Mouse (Mus musculus) common myeloid progenitor, adult 5-6 weeks (primary cell): ENCODE results near the gene Zgrf1. TPM values are rescaled to one million over a fixed set of nuclear protein-coding genes. Genes with fewer than 3 reads are reported as not detected.

ENCODE experiments used
- ATAC-seq: replicated peaks from 2 replicates; pipeline ENCODE4 v1.8.0; 2016; ENCODE audit warnings: low read depth, mild to moderate bottlenecking, moderate TSS enrichment, inconsistent platforms; ENCODE audit not compliant: poor library complexity, severe bottlenecking
- total RNA-seq: library from RNA; stranded (forward); fragments of 200-1000, 187-1606 nt; gene quantifications from 2 replicates; pipeline ENCODE4 v1.2.3, GENCODE M21; 2017

Zgrf1 gene
- total RNA-seq, 1 experiment from 2014 or later = 30.9 TPM

DNA sequence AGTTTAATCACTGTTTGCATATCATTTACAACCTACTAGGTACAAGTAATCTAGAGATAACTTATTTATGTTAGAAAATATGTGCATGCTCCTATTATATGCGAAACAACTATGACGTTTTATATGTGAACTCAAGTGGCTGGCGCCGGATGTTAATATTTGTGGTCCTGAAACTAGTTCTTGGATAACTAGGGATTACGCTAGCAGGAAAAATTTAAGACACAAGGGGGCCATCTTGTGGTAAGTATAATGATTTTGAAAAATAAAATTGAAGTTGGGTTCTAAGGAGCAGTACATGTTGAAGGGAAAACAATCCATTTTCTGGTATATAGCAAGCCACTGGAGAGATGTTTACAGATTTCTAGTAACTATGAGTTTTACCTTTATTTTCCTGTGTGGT lies 1.4 kb downstream of the Zgrf1 start:
- no peak for ATAC-seq

DNA sequence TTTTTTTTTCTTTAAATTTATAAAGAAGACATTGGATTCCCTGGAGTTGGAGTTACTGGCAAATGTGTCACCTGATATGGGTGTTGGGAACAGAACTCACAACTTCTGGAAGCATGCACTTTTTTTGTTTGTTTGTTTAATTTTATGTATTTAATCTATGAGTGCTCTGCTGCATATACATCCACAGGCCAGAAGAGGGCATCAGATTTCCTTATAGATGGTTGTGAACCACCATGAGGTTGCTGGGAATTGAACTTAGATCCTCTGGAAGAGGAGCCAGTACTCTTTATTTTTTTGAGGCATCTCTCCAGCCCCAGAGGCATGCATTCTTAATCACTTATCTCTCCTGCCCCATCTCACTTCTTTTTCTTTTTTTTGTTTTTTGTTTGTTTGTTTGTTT lies 4.9 kb downstream of the Zgrf1 start:
- ATAC-seq = no peak

DNA sequence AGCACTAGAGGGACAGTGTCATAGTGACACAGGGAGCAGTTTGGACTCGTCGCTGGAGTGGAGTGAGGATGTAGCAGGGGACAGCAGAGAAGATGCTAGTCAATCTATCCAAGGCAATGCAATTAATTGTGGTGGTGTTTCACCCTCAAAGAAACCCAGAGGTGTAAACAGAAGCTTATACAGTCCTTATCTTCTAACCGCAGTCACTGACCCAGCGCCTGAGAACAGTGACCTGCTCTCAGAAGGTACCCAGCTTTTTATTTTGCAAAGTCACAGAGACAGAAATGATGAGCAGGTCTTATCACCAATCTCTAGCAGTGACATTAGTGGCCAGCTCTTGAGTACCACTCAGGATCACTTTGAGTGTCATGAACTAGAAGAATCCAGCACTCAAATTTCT lies 9.7 kb downstream of the Zgrf1 start:
- no peak for ATAC-seq

DNA sequence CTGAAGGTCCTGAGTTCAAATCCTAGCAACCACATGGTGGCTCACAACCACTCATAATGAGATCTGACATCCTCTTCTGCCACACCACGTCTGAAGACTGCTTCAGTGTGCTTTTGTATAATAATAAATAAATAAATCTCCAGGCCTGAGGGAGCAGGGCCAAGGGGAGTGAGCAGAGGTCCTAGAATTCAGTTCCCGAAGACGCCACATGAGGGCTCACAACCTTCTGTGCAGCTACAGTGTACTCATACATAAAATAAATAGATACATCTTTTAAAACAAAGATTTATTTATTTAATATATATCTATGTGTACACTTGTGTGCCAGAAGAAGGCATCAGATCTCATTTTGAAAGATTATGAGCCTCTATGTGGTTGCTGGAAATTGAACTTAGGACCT lies 11.8 kb downstream of the Zgrf1 start:
- 0 out of 2 replicates have a peak, but pooled peaks have one; percentile 36 for ATAC-seq

DNA sequence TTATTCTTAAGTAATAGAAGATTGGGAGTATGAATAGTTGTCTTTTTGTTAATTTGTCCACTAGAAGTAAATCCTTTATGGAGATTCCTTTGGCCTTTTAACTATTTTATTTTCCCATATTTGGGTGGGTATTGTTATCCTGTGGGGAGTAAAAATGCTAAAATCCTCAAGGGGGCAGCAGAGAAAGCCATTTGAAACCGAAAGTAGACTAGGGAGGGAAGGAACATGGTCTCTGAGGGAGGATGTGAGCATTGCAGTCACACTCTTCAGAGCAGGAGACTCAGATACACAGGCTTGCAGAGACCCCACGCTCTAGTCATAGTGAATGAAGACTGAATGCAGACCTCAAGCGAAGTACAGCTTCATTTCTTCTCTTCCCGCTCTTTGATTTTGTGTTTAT lies 19.3 kb downstream of the Zgrf1 start:
- ATAC-seq = peak; percentile 99

DNA sequence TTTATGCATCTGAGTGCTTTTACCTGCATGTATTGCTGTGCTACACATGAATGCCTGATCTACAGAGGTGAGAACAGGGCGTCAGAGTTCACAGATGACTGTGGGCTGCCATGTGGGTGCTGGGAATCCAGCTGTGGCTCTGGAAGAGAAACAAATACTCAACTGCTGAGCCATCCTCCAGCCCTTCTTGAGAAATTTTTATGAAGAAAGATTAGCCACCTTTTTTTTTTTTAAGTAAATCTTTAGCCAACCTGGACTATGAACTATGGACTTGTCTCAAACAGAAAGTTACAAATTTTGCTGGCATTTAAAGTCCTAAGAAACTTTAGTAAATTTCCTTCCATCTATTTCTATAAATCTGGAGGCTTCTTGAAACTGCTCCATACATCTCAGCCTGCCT lies 43.8 kb downstream of the Zgrf1 start:
- no peak for ATAC-seq

DNA sequence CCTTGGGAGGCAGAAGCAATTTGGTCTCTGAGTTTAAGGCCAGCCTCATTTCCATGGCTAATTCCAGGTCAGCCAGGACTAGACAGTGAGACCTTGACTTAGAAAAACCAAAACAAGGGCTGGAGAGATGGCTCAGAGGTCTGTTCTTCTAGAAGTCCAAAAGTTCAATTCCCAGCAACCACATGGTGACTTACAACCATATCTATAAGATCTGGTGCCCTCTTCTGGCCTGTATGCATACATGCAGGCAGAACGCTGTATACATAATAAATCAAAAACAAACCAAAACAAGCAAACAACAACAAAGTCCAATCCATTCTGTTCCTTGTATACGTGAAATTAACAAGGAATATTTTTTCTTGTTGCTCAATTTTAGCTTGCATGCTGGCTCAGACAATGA lies 54.8 kb downstream of the Zgrf1 start:
- 0 out of 2 replicates have a peak, but pooled peaks have one; percentile 39 for ATAC-seq

DNA sequence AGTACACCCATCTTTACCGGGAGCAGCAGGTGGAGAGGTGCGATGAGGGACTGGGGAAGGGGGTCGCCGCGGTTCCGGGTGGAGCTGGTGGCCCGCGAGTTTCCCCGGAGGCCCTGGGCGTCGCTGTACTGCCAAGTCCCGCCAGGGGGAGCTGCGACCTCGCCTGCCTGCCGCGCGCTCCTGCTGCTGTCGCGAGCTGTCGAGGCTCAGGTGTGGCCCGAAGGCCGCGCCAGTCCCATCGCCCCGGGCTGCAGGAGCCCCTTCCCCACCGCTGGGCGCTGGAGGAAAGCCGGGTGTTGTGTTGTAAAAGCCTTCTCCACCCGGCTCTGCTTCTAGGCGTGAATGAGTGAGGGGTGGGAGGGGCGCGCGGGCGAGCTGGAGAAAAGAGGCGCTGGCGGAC lies 72.0 kb downstream of the Zgrf1 start:
- peak; percentile 88 for ATAC-seq

DNA sequence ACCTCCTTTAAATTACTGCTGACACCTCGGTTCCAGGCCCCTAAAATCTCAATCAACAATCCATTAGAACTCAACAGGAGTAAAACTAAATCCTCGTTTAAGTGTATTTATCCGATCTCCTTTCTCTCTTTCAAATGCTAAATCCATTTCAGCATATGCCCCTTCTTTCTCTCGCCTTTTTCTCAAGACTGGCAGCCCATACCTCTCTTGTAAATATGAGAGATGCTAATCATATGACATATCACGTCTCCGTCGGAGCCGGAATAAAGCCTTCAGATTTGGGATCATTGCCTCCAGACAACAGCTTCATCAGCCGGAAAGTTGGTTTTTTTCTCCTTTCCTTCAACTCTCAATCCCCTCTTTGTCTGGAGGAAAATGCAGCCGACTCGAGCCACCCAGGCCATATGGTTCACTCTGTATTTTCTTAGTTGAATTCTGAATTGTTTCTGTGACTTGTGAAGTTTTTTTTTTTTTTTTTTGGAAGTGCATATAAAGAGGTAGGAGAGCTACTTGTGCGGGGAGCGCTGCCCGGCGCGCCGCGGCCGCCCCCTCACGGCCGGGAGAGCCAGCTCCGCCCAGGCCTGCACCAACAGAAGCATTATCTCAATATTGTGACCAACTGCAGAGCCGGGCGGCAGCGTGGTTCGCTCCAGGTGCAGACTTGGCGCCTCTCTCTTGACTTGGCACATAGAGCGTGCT lies 72.6 kb downstream of the Zgrf1 start:
- ATAC-seq = peak; percentile 43

DNA sequence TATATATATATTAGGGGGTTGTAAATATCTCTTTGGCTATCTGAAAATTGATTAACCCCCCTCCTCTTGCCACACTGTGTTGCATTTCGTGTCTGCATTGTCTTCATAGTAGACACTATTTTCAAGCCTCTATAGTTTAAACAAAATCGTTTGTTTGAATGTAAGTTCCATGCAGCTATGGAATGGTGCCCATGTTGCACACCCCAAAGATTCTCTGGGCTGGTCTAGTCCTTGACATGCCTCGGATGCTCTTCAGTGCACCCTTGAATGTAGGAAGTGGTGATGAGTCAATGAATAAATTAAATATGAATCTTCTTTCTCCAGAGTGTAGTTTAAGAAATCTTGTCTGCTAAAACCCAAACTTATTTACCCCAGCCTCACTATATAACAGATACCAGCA lies 73.2 kb downstream of the Zgrf1 start:
- ATAC-seq = no peak

DNA sequence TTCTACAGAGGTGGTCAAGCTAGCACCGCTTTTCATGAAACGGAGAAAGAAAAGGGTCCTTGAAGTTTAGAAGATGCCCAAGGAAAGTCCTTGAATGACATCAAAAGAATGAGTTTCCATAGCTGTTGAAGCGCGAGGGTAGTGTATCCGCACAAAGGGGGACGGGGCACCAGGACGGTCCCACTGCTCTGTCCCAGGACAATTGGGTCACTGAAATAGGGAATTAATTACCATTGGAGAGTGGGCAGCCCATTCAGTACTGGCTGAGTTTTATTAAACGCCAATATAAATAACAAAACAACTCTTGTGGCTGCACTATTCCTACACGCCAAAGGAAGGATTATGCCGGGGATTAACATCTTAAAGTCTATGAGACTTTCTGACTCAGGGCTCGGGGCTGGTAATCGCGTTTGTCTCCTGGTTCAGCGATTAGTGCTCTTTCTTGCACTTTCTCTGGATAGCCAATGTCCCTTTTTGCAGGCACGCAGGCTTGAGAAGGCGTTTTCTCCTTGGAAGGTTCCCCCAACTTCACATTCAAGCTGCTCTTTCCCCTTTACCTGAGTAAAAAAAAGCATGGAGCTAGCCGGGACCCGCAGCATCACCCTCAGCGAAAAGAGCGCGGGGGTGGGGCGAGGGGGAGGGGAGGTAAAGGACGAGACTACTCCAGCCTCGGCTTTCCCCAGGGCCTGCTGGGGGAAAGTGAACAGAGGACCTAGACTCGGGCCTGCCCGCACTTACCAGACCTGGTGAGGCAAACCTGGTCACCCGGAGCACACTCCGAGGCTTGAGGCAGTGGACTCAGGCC lies 74.1 kb downstream of the Zgrf1 start:
- no peak for ATAC-seq

DNA sequence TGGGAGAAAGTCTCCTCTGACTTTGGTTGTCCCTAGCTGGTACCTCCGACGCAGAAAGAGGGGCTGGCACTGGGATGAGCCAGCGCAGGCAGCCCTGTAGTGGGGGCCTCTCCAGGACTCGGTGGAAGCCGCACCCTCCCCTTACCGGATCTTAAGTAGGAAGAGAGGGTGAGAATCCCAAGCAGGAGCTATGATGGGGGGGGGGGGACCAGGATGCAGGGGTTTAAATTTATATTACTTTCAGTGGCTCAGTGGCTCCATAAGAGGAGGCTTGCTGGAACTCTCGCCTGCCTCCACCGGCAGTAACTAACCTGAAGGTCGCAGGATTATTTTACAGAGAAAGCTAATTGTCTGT lies 74.6 kb downstream of the Zgrf1 start:
- no peak for ATAC-seq

DNA sequence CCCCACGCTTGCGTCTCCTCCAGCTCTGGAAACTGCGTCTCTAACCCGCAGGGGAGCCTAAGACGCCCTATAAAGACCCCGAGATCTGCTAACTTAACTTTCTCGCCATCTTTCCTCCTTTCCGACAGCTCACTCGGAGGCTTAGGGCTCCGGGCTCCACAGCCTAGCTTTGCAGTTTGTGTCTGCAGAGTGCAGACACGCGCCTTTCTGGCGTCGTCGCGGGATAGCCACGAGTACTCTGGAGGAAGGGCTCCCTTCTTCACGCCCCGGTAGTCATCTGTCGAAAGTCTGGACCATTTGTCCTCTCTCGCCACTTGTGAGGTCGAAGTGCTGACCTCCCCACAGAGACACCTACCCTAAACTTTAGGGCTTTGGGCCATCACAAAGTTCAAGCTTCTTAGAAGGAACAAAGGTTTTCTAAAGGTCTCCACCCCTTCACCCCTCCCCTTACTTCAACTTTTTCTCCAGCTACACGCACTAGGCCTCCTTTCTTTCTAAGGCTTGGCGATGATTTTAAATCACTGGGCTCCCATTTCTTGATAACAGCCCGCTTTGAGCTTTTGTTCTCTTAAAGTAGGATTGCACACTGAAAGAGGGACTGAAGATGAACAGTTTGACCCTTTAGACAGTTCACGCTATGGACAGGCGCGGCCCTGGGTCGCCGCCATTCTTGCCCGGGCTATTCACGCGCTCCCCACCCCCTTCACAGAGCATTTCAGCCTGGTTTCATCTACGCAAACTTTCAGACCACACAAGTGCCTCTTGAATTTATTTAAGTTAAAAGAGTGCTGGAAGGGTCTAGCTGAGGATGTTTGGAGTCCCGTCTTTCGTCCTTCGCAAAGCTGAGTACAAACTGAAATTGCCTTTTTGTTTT lies 75.3 kb downstream of the Zgrf1 start:
- no peak for ATAC-seq

DNA sequence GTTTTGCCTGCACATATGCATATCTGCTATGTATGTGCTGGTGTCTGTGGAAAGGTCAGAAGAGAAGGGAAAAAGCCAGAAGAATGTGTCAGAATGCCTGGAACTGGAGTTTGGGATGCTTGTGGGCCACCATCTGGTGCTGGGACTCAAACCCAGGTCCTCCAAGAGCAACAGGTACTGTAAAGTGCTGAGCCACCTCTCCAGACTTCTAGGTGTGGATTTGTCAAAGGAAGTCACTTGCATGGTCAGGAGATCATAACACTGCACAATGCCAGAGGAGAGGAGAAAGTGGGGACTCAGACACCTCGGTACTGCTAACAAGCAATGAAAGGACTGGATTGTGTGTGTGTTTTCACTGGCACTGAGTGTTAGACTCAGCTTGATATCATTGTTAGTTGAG lies 76.9 kb downstream of the Zgrf1 start:
- no peak for ATAC-seq

DNA sequence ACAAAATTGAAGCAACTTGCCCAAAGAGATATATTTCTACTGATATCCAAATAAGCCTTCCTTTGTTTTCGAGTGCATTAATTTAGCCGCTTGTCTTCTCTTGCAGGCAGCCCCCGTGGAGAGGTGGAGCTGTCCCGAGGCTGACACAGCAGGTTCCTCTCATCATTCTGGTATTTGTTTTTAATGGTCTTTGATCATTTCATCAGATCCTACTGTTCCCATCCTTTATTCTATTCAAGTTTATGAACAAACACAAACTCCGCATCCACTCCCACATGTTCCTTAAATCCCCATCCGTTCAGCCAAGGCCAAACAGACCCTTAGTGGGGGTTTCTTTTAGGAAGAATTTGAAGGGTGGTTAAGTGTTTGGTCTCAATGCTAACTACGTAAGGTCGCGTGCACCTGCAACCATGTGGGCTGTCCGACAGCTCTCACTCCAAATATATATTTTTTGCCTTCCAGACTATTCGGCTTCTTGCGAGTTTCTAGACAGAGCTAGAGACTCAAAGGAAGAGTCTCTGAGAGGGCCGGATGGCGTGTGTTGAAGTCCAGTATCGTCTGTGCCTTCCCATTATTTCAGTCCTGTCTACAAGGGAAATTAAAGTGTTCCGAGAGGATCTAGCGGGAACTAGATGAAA lies 77.6 kb downstream of the Zgrf1 start:
- ATAC-seq = no peak

DNA sequence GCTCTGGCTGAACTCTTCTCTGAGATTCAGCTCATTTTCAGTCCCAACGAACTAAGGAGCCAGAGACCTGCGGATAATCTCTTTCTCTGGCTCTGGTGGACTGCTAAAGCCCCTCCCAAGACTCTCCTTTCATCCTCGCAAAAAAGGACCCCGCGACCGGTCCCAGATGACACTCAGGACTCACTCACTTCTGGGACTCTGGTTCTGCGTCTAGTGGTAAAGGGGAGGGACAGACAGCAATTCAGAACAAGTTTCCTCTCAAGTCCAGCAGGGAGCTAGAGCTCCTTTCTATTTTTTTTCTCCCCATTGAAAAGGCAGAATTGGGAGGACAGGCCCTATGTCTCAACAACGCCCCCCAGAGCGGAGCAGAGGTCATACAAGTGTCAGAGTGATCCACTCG lies 78.3 kb downstream of the Zgrf1 start:
- no peak for ATAC-seq

DNA sequence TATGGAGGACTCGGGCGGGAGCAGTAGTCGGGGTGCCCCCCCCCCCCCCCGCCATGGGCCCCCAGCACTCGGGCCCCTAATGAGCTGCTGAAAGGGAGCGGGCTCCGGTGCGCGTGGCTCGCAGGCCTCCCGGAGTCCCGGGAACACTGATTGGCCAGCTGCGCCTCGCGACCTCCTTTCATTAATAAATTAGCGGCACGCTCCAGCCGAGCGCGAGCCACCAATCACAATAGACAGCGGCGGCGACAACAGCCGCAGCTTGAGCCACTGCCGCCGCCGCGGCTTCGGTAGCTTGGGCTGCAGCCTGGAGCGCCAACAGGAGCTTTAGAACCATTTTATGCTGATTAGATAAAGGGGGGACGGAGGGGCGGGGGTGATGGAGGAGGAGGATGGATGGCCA lies 79.2 kb downstream of the Zgrf1 start:
- peak; percentile 23; the same call in 1 of the 2 replicates for ATAC-seq

DNA sequence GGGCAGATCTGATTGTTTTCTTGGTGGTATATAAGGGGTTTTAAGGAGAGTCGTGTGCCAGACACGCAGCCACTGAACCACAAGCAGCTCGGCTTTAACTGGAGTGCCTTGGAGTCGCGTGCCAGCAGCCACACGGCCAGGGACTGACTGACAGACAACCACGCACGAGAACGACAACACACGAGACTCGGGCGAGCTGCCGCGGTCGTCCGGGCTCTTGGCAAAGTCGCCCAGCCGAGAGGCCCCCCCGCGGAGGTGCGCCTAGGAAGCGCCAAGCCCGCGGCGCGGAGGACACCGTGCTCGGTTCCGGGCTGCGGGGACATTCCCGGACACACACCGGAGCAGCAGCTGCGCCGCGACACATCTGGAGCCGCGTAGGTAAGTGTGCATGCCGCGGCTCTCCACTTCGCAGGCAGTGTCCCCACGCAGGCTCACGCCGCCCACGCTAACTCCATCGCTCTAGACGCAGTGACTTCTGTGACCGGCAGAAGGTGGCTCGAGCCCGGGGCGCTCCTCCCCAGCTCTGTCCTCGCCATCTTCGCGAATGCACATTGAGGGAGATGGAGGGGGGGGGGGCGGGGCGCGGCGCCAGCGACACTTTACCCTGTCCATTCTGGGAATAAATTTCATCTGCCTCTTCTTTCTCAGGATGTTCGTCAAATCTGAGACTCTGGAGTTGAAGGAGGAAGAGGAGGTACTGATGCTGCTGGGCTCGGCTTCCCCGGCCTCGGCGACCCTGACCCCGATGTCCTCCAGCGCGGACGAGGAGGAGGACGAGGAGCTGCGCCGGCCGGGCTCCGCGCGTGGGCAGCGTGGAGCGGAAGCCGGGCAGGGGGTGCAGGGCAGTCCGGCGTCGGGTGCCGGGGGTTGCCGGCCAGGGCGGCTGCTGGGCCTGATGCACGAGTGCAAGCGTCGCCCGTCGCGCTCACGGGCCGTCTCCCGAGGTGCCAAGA lies 80.1 kb downstream of the Zgrf1 start, which contains the start of gene Neurog2:
TSS of gene Neurog2 (plus strand) at position 56 of the 953 bp plus-strand sequence.
- ATAC-seq = peak; percentile 6
